Mouse (Mus musculus) urinary bladder, postnatal 25 days (tissue): Measurements from ENCODE around the gene Olfr1412.

ENCODE experiments used
- DNase-seq: peaks from one replicate; pipeline ENCODE4 v3.0.0; 2022; ENCODE audit warnings: low spot score

Olfr1412 gene

DNA sequence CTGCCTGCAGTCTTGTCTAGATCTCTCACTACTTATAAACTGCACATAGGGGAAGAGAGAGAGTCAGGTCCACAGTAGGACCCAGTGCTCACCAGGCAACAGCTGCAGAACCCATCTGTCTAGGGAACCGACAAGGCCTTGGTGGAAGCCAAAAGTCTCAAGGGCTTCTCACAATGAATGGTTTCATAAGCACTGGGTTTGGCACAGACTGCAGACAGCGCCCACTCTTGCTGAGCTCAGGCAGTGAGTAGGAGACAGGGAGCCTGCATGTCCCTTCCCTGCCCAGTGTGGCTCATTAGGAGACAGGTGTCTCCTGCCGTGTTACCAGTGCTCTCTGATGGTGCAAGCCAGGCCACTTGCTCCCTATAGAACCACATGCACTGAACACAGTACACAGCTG lies 52.6 kb downstream of the Olfr1412 start:
- no peak for DNase-seq

DNA sequence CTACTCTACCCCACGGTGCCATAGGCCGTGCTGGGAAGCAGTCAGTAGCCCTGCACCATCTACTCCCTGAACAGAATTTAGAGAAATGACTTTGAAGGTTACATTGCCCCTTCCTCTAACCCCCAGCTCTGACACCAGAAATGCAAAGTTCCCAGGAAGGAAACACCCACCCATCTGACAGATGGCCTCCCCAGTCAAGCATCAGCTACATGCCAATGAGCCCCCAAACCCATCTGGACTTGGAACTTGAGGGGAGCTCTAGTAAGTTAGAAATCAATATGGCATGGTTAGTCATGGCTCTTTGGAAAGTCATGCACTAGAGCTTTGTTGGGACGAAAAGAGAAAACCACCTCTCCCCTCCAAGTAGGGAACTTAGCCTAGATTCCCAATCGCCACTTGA lies 53.2 kb downstream of the Olfr1412 start:
- DNase-seq, result no peak

DNA sequence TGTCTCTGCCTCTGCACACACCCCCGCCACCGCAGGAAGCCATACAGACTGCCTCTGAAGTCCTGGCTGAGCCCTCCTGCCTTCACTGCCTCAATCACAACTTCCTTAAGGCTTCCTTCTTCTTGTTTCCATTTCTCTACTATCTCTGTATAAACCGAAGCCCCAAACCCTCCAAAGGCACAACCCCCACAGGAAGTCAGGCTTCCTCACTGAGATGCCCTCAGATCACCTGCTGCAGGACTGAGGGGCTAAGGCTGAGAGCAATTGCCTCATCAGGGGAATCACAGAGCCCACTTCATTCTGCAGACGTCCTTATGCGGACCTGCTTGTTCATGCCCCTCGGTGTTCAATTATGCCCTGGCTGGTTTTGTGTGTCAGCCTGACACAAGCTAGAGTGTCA lies 54.8 kb downstream of the Olfr1412 start:
- no peak for DNase-seq
